Mouse (Mus musculus): ENCODE data around the gene Fitm1. TPM values are rescaled to one million over a fixed set of nuclear protein-coding genes. Genes with fewer than 3 reads are reported as not detected.

The Fitm1 gene
- total RNA-seq (2023) = not detected

GRCm38 (mm10) chr14:55575302-55575701 lies at the start of gene Fitm1:
TSS of gene Fitm1 (plus strand) at chr14:55575617.

GRCm38 (mm10) chr14:55540067-55540786 lies 35.2 kb upstream of the Fitm1 start, which contains the start of gene Pck2:
TSS of gene Pck2 (plus strand) at chr14:55540266.

GRCm38 (mm10) chr14:55559799-55560201 lies 15.6 kb upstream of the Fitm1 start, which contains the start of gene Dcaf11:
TSS of gene Dcaf11 (plus strand) at chr14:55560006.

GRCm38 (mm10) chr14:55560202-55561073 lies 15.0 kb upstream of the Fitm1 start, which contains the start of gene A730061H03Rik:
TSS of gene A730061H03Rik (minus strand) at chr14:55560406.

GRCm38 (mm10) chr14:55577871-55578667 lies 2.7 kb downstream of the Fitm1 start, which contains the start of gene Psme1:
TSS of gene Psme1 (plus strand) at chr14:55578123.

GRCm38 (mm10) chr14:55584702-55585565 lies 9.5 kb downstream of the Fitm1 start, which contains the start of gene Emc9:
TSS of gene Emc9 (minus strand) at chr14:55585302.

GRCm38 (mm10) chr14:55590748-55591330 lies 15.4 kb downstream of the Fitm1 start, which contains the start of gene Psme2:
TSS of gene Psme2 (minus strand) at chr14:55591113.

GRCm38 (mm10) chr14:55591331-55591891 lies 16.0 kb downstream of the Fitm1 start, which contains the start of gene Rnf31:
TSS of gene Rnf31 (plus strand) at chr14:55591708.

GRCm38 (mm10) chr14:55603271-55603632 lies 27.8 kb downstream of the Fitm1 start, which contains the start of gene Irf9:
TSS of gene Irf9 (plus strand) at chr14:55603571.

GRCm38 (mm10) chr14:55617822-55618221 lies 42.4 kb downstream of the Fitm1 start, which contains the start of gene Rec8:
TSS of gene Rec8 (plus strand) at chr14:55618037.

Other genes starting within 250 kb of the Fitm1 start
- gene Dhrs4, start 96.9 kb upstream of the Fitm1 start, total RNA-seq (2023) = 10 to 100 TPM; 16.0 to 20.8 TPM
- under 1 TPM; 0.22 to 0.42 TPM for gene Carmil3, start 85.0 kb upstream of the Fitm1 start, total RNA-seq (2023)
- gene Cpne6, start 65.2 kb upstream of the Fitm1 start, total RNA-seq (2023) = not detected
- not detected for gene Nrl, start 50.6 kb upstream of the Fitm1 start, total RNA-seq (2023)
- 10 to 100 TPM; 25.2 to 30.4 TPM for gene Pck2, start 35.4 kb upstream of the Fitm1 start, total RNA-seq (2023)
- gene Dcaf11, start 15.6 kb upstream of the Fitm1 start, total RNA-seq (2023) = 10 to 100 TPM; 51.8 to 54.8 TPM
- 1 to 10 TPM; 1.9 to 3.3 TPM for gene A730061H03Rik, start 15.2 kb upstream of the Fitm1 start, total RNA-seq (2023)
- 100 to 1,000 TPM; 138 to 143 TPM for gene Psme1, start 2.5 kb downstream of the Fitm1 start, total RNA-seq (2023)
- gene Emc9, start 9.7 kb downstream of the Fitm1 start, total RNA-seq (2023) = 1 to 10 TPM; 4.4 to 5.9 TPM
- 100 to 1,000 TPM; 180 to 210 TPM for gene Psme2, start 15.5 kb downstream of the Fitm1 start, total RNA-seq (2023)
- gene Rnf31, start 16.1 kb downstream of the Fitm1 start, total RNA-seq (2023) = 10 to 100 TPM; 57.6 to 74.7 TPM
- 10 to 100 TPM; 42.3 to 50.1 TPM for gene Irf9, start 28.0 kb downstream of the Fitm1 start, total RNA-seq (2023)
- 1 to 10 TPM in 1 of 2 experiments, not detected in 1; 1.3 TPM for gene Rec8, start 42.4 kb downstream of the Fitm1 start, total RNA-seq (2023)
- 10 to 100 TPM; 10.7 to 12.2 TPM for gene Ipo4, start 60.3 kb downstream of the Fitm1 start, total RNA-seq (2023)
- 1 to 10 TPM in 1 of 2 experiments, under 1 TPM in 1; 0.79 to 2.4 TPM for gene Gm49378, start 62.3 kb downstream of the Fitm1 start, total RNA-seq (2023)
- gene Tm9sf1, start 68.2 kb downstream of the Fitm1 start, total RNA-seq (2023) = 10 to 100 TPM; 34.3 to 37.8 TPM
- 1 to 10 TPM; 1.6 to 2.0 TPM for gene Tssk4, start 74.6 kb downstream of the Fitm1 start, total RNA-seq (2023)
- 10 to 100 TPM; 13.2 to 13.9 TPM for gene Mdp1, start 84.9 kb downstream of the Fitm1 start, total RNA-seq (2023)
- gene Gmpr2, start 96.3 kb downstream of the Fitm1 start, total RNA-seq (2023) = 10 to 100 TPM; 15.8 to 16.6 TPM
- 100 to 1,000 TPM; 154 to 173 TPM for gene Nedd8, start 96.5 kb downstream of the Fitm1 start, total RNA-seq (2023)
- gene Tinf2, start 106.2 kb downstream of the Fitm1 start, total RNA-seq (2023) = 10 to 100 TPM; 53.2 to 64.0 TPM
- gene Tgm1, start 138.3 kb downstream of the Fitm1 start, total RNA-seq (2023) = 1 to 10 TPM in 1 of 2 experiments, under 1 TPM in 1; 0.71 to 1.4 TPM
- gene Rabggta, start 146.6 kb downstream of the Fitm1 start, total RNA-seq (2023) = 10 to 100 TPM; 23.8 to 27.4 TPM
- gene Dhrs1, start 170.1 kb downstream of the Fitm1 start, total RNA-seq (2023) = 10 to 100 TPM; 53.1 to 63.6 TPM
- 10 to 100 TPM; 19.3 to 28.9 TPM for gene Nop9, start 170.1 kb downstream of the Fitm1 start, total RNA-seq (2023)
- gene Cideb, start 182.8 kb downstream of the Fitm1 start, total RNA-seq (2023) = under 1 TPM in 1 of 2 experiments, not detected in 1; 0.53 TPM
- under 1 TPM; 0.79 to 0.84 TPM for gene Ltb4r2, start 185.8 kb downstream of the Fitm1 start, total RNA-seq (2023)
- 100 to 1,000 TPM; 203 to 224 TPM for gene Ltb4r1, start 190.3 kb downstream of the Fitm1 start, total RNA-seq (2023)
- gene Adcy4, start 208.5 kb downstream of the Fitm1 start, total RNA-seq (2023) = under 1 TPM; 0.36 to 0.51 TPM
- 10 to 100 TPM; 29.1 to 40.3 TPM for gene Ripk3, start 213.2 kb downstream of the Fitm1 start, total RNA-seq (2023)
- not detected for gene Nfatc4, start 247.5 kb downstream of the Fitm1 start, total RNA-seq (2023)

All from neutrophil, adult 59 days (primary cell).